In genomic region chr10:39597116-39597791, GRCm38 (mm10) we compare ENCODE assay signal across 12 mouse cellular contexts. TPM values are rescaled to one million over a fixed set of nuclear protein-coding genes. Genes with fewer than 3 reads are reported as not detected.
A peak's percentile ranks its signal among the peaks of the same experiment; 100 is the strongest.
DNase-seq lines count a peak whose midpoint lies in the region; ATAC-seq lines count a peak whose summit lies in the region.
"Had no signal": no experiment of that assay in that cellular context is flagged by ENCODE, and none has a peak within 500 bp of the region (broad histone marks: within the 10 kb centered on the region; RNA-seq: fewer than 3 reads in every experiment).

No protein-coding gene starts in this region.

- intact Hi-C loops in left cerebral cortex, postnatal 25 days (cut with DNase I), result no loop called here

- H3K4me2 ChIP-seq in forebrain, embryonic 11.5 days (ENCODE audit: low read depth, low read length, severe bottlenecking), result no peak overlapping the region
- H3K4me2 ChIP-seq in forebrain, embryonic 16.5 days (ENCODE audit: low read length), result no peak overlapping the region; the same call in 1 of the 2 replicates
- H3K4me2 ChIP-seq in midbrain, embryonic 14.5 days (ENCODE audit: low read length), result no peak overlapping the region

- no peaks in the 10 kb centered on the region for H3K27me3 ChIP-seq in forebrain, embryonic 11.5 days (ENCODE audit: control insufficient read depth, insufficient read depth, low read length)
- no peaks in the 10 kb centered on the region for H3K27me3 ChIP-seq in forebrain, embryonic 10.5 days (ENCODE audit: poor library complexity, severe bottlenecking)
- H3K27me3 ChIP-seq in forebrain, embryonic 16.5 days (replicated peaks; ENCODE audit: control insufficient read depth, insufficient read depth, low read length), result no peaks in the 10 kb centered on the region
- H3K27me3 ChIP-seq in midbrain, embryonic 14.5 days (ENCODE audit: control insufficient read depth, insufficient read depth, low read length), result no peaks in the 10 kb centered on the region

- H3K36me3 ChIP-seq in forebrain, embryonic 11.5 days (ENCODE audit: control insufficient read depth, insufficient read depth, low read length), result no peaks in the 10 kb centered on the region
- H3K36me3 ChIP-seq in forebrain, embryonic 10.5 days (replicated peaks), result no peaks in the 10 kb centered on the region
- no peaks in the 10 kb centered on the region for H3K36me3 ChIP-seq in forebrain, embryonic 16.5 days (ENCODE audit: control insufficient read depth, insufficient read depth)
- H3K36me3 ChIP-seq in midbrain, embryonic 14.5 days (ENCODE audit: control insufficient read depth, insufficient read depth, low read length), result no peaks in the 10 kb centered on the region

- WGBS in forebrain, embryonic 11.5 days, result 43% methylated on average over 9 of the region's 9 CpGs
- 56% methylated on average over 9 of the region's 9 CpGs for WGBS in forebrain, embryonic 10.5 days
- 16% methylated on average over 9 of the region's 9 CpGs for WGBS in forebrain, embryonic 16.5 days
- 37% methylated on average over 9 of the region's 9 CpGs for WGBS in midbrain, embryonic 14.5 days

- H3K9ac ChIP-seq in forebrain, embryonic 11.5 days (ENCODE audit: low read length), result no peak overlapping the region; the same call in 1 of the 2 replicates
- H3K9ac ChIP-seq in forebrain, embryonic 16.5 days (replicated peaks; ENCODE audit: low read depth, low read length), result peak overlapping the region; percentile 27; the same call in 1 of the 2 replicates
- H3K9ac ChIP-seq in midbrain, embryonic 14.5 days (replicated peaks; ENCODE audit: low read length), result peak overlapping the region; percentile 21; the same call in 1 of the 2 replicates
- H3K9ac ChIP-seq: liver, postnatal 0 days had no signal

- H3K9me3 ChIP-seq in forebrain, embryonic 11.5 days (ENCODE audit: control insufficient read depth, low read length), result no peaks in the 10 kb centered on the region
- peaks cover 13% of the 10 kb centered on the region for H3K9me3 ChIP-seq in forebrain, embryonic 10.5 days
- H3K9me3 ChIP-seq in forebrain, embryonic 16.5 days (ENCODE audit: control insufficient read depth, low read length), result peaks cover 9% of the 10 kb centered on the region; the same call in 1 of the 2 replicates
- no peaks in the 10 kb centered on the region; the same call in 1 of the 2 replicates for H3K9me3 ChIP-seq in midbrain, embryonic 14.5 days (ENCODE audit: control insufficient read depth, low read length)

- peaks cover 8% of the 10 kb centered on the region; the same call in 1 of the 2 replicates for H3K4me1 ChIP-seq in forebrain, embryonic 11.5 days (replicated peaks; ENCODE audit: control insufficient read depth, insufficient read depth, low read length)
- peaks cover 15% of the 10 kb centered on the region for H3K4me1 ChIP-seq in forebrain, embryonic 10.5 days
- H3K4me1 ChIP-seq in forebrain, embryonic 16.5 days (replicated peaks; ENCODE audit: control insufficient read depth, insufficient read depth, low read length), result peaks cover 14% of the 10 kb centered on the region
- H3K4me1 ChIP-seq in midbrain, embryonic 14.5 days (ENCODE audit: control insufficient read depth, insufficient read depth, low read length), result peaks cover 18% of the 10 kb centered on the region

- ATAC-seq in forebrain, embryonic 11.5 days (replicated peaks; ENCODE audit: low FRiP score), result no peak
- peak; percentile 65 for ATAC-seq in forebrain, embryonic 16.5 days
- peak; percentile 20; the same call in 1 of the 2 replicates for ATAC-seq in midbrain, embryonic 14.5 days (ENCODE audit: low FRiP score, low TSS enrichment)
- ATAC-seq: liver, postnatal 0 days had no signal

- no peak overlapping the region for H3K4me3 ChIP-seq in forebrain, embryonic 11.5 days (ENCODE audit: low read depth, low read length)
- no peak overlapping the region for H3K4me3 ChIP-seq in forebrain, embryonic 10.5 days
- H3K4me3 ChIP-seq in forebrain, embryonic 16.5 days (replicated peaks; ENCODE audit: low read length), result no peak overlapping the region
- no peak overlapping the region for H3K4me3 ChIP-seq in midbrain, embryonic 14.5 days (replicated peaks; ENCODE audit: low read depth, low read length)

- peak; percentile 43 for DNase-seq in forebrain, embryonic 11.5 days (ENCODE audit: low spot score)
- no peak for DNase-seq in forebrain, embryonic 10.5 days (ENCODE audit: extremely low spot score, low spot score)
- peak; percentile 64 for DNase-seq in NIH3T3 (ENCODE audit: low read depth)
- DNase-seq in midbrain, embryonic 14.5 days, result no peak
- DNase-seq in thymus, postnatal 4 days, result no peak
- DNase-seq in heart, postnatal 4 days, result no peak
- DNase-seq in left cerebral cortex, postnatal 25 days (ENCODE audit: low spot score in 2 of 2), result no peak
- DNase-seq: adrenal gland, postnatal 10 days; kidney, adult 9 months; liver, postnatal 0 days; right cerebral cortex, postnatal 25 days had no signal

- no peak overlapping the region for H3K27ac ChIP-seq in forebrain, embryonic 11.5 days (ENCODE audit: low read depth, low read length)
- no peak overlapping the region for H3K27ac ChIP-seq in forebrain, embryonic 10.5 days
- peak overlapping the region; percentile 74 for H3K27ac ChIP-seq in forebrain, embryonic 16.5 days (ENCODE audit: low read length)
- peak overlapping the region; percentile 73 for H3K27ac ChIP-seq in midbrain, embryonic 14.5 days (replicated peaks; ENCODE audit: low read depth, low read length)

RNA-seq across cellular contexts. Expression of gene Traf3ip2, which starts 15.5 kb away (rescaled TPM):
- 3.8 and 5.4 TPM in 2 replicates for polyA plus RNA-seq in forebrain, embryonic 11.5 days (2014; fragmentation: Nextera tagmentation; extraction: Ambion mirVana)
- polyA plus RNA-seq in forebrain, embryonic 10.5 days (2016; fragmentation: Nextera tagmentation; extraction: Ambion mirVana), result 10.3 and 11.7 TPM in 2 replicates
- 6.3 and 6.9 TPM in 2 replicates for polyA plus RNA-seq in forebrain, embryonic 16.5 days (2015; fragmentation: Nextera tagmentation; extraction: Ambion mirVana)
- polyA plus RNA-seq in midbrain, embryonic 14.5 days (2014; fragmentation: Nextera tagmentation; extraction: Ambion mirVana), result 5.4 and 6.8 TPM in 2 replicates
- total RNA-seq in heart, postnatal 4 days (2021), result 1 to 10 TPM; 7.1 to 7.3 TPM
- total RNA-seq in left cerebral cortex, postnatal 25 days (2021), result under 1 TPM; 0.43 to 0.92 TPM

Comparison
In these comparisons a context has a peak if more than half of its experiments do, and no peak if none do; other contexts are left out.
1. DNase-seq: peak in forebrain, embryonic 11.5 days (single experiment) and NIH3T3 (single experiment); none in forebrain, embryonic 10.5 days (single experiment), midbrain, embryonic 14.5 days (single experiment), thymus, postnatal 4 days (single experiment), heart, postnatal 4 days (single experiment) and left cerebral cortex, postnatal 25 days (0 of 2).
2. H3K27ac ChIP-seq: peak in forebrain, embryonic 16.5 days (single experiment) and midbrain, embryonic 14.5 days (single experiment); none in forebrain, embryonic 11.5 days (single experiment) and forebrain, embryonic 10.5 days (single experiment).